Mouse (Mus musculus): ENCODE data around the gene Gm20671.
"Not testable (repeated sequence)": the region's sequence is repeated elsewhere in the genome, so short reads cannot be mapped to it uniquely, and the experiment has no call there.

Gene Gm20671

DNA sequence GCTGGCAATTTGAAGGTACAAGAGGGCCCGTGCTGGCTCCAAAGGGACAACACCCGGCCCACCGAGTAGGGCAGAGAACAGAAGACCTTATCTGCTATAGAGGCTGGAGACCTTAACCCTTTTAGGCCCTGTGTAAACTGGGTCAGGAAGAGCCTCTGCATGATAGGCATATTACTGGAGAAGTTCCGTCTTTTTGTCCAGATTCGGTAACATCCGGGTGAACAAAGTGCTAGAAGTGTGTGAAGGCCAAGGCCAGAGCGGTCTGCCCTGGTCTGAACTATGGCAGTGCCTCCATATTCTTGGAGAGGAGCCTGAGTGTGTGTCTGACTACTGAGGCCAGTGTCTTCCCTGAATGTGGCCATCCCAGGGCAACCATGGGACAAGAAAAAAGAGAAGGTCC is at the start of gene Gm20671:
Gene Gm20671, minus strand, starts transcription at position 101 of the 400 bp plus-strand sequence.
- DNase-seq (ENCODE audit: low spot score) = no peak

GRCm38 (mm10) chr5:32872346-32872745 is 45.4 kb upstream of the Gm20671 start:
- DNase-seq (ENCODE audit: low spot score) = no peak

GRCm38 (mm10) chr5:32869389-32870024 is 42.6 kb upstream of the Gm20671 start:
- DNase-seq (ENCODE audit: low spot score) = no peak

GRCm38 (mm10) chr5:32863253-32864228 is 36.6 kb upstream of the Gm20671 start, which contains the start of gene Depdc5:
Depdc5 (plus strand) TSS chr5:32863701.
- DNase-seq (ENCODE audit: low spot score) = peak; percentile 93

- no peak for DNase-seq (ENCODE audit: low spot score)
Observed at GRCm38 (mm10) chr5:32862469-32863132, 35.7 kb upstream of the Gm20671 start.

- no peak for DNase-seq (ENCODE audit: low spot score)
Observed at GRCm38 (mm10) chr5:32861082-32861481, 34.2 kb upstream of the Gm20671 start.

DNA sequence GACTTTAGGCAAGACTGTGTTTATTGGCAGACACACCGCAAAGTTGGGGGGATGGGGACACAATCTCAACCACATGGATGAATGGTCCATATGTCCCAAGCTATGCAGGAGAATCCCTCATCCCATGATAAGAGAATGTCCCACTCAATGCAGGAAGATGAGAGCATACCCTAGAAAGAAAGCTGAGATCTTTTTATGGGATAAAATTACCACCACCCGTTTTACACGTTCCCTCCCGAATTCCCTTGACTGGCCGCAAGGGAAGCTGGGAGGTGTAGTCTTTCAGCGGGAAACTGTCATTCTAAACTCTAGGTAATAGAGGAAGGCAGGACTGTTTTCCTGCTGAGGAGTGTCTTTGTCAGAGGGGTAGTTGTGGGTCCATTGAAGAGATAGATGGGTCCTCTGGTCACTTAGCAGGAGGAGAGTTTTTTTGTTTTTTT is 30.9 kb upstream of the Gm20671 start:
- DNase-seq (ENCODE audit: low spot score) = peak; percentile 83

- not testable (repeated sequence) for DNase-seq (ENCODE audit: low spot score)
Observed at GRCm38 (mm10) chr5:32855274-32855673, 28.4 kb upstream of the Gm20671 start.

DNA sequence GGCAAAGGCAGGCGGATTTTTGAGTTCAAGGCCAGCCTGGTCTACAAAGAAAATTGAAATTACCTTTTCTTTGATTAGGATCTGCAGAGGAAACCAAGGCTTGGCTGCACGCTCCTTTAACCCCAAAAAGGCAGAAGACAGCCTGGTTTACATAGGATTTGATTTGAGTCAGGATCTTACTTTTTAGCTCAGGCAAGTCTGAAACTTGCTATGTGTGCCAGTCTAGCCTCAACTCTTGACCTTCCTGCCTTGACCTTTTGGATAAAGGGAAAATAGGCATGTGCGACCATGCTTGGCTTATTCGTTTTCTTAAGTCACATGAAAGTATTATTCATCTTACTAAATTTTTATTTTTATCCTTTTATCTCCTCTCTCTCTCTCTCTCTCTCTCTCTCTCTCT is 27.9 kb upstream of the Gm20671 start:
- DNase-seq (ENCODE audit: low spot score) = no peak

- peak; percentile 98 for DNase-seq (ENCODE audit: low spot score)
Observed at GRCm38 (mm10) chr5:32853731-32854507, 27.0 kb upstream of the Gm20671 start, which contains the start of gene Prr14l. Prr14l (minus strand) TSS chr5:32854256.

GRCm38 (mm10) chr5:32852026-32852425 is 25.1 kb upstream of the Gm20671 start:
- DNase-seq (ENCODE audit: low spot score) = no peak

- not testable (repeated sequence) for DNase-seq (ENCODE audit: low spot score)
Observed at GRCm38 (mm10) chr5:32849580-32849979, 22.7 kb upstream of the Gm20671 start.

- no peak for DNase-seq (ENCODE audit: low spot score)
Observed at GRCm38 (mm10) chr5:32849178-32849577, 22.3 kb upstream of the Gm20671 start.

GRCm38 (mm10) chr5:32840029-32840428 is 13.1 kb upstream of the Gm20671 start:
- no peak for DNase-seq (ENCODE audit: low spot score)

GRCm38 (mm10) chr5:32836976-32837375 is 10.1 kb upstream of the Gm20671 start:
- DNase-seq (ENCODE audit: low spot score) = no peak

- DNase-seq (ENCODE audit: low spot score) = no peak
Observed at GRCm38 (mm10) chr5:32834497-32834896, 7.6 kb upstream of the Gm20671 start.

DNA sequence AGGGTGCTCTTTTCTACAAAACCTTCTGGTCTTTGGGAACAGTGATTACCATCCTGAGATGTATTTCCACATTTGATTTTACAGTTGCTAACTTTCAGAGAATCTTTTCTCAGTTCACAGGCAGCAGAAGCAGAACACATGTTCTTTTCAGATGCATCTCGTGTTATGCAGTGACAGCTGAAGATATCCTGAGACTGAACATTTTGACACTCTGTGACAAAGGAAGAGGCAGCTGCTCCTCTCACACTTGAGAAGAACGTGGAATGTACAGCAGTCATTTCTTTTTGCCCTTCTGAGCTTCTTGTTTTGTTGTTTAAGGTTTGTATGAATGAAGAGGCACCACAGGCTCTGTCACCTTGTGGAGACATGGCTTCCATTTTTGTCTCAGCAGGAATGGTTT is 3.1 kb upstream of the Gm20671 start:
- no peak for DNase-seq (ENCODE audit: low spot score)

DNA sequence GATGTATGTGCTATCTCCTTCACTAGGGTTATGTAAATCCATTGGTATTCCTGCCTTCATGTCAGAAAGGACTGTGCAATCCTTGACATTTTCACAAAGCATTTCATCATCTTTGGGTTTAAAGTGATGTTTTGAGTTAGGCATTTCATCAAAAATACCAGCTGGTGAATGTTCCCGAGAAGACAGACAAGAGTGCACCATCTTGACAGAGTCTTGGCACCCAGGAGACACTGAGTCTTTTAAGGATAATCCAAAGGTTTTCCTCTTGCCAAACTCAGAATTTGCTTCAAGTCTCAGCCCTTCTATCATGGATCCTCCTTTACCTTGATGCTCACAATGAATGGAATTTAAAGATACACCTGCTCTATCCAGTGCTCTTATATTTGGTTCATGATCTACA is 1.9 kb upstream of the Gm20671 start:
- DNase-seq (ENCODE audit: low spot score) = not testable (repeated sequence)

DNA sequence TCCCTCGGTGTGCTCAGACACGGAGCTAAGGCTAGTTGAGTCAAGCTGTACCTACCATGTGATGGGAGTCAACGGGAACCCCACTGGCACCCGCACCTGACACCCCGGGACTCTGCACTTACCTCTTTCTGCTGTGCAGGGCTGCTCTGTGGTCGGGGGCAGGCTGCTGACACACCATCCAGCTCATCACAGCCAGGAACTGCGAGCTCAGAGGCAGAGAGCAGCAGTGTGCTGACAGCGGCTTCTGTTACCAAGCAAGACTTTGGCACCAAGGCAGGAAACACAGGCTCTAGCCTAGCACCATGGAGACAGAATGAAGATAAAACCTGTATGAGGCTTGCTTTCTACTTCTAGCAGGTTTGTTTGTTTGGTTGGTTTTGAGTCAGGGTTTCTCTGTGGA is 6.4 kb downstream of the Gm20671 start:
- DNase-seq (ENCODE audit: low spot score) = no peak

DNA sequence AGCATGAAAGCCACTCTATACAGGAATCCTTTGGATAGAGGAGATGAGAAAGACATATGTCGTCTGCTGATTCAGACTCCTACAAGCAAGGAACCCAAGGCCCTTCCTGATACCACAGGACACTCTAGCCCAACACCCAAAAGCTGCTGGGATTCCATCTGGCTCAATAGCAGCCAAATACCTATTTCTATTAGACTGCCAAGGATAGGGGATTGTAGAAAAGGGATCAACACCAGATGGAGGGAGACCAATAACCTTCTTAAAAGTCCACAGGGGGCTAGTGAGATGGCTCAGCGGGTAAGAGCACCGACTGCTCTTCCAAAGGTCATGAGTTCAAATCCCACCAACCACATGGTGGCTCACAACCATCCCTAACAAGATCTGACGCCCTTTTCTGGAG is 11.5 kb downstream of the Gm20671 start:
- DNase-seq (ENCODE audit: low spot score) = no peak

- not testable (repeated sequence) for DNase-seq (ENCODE audit: low spot score)
Observed at GRCm38 (mm10) chr5:32786454-32786853, 40.5 kb downstream of the Gm20671 start.

All from embryo, embryonic 10.5 days (tissue).